Mouse (Mus musculus) thymus, adult 2 months (tissue): ENCODE data around the gene Olfr287. TPM values are rescaled to one million over a fixed set of nuclear protein-coding genes. Genes with fewer than 3 reads are reported as not detected.

Experiments used
- DNase-seq: peaks from one replicate; pipeline ENCODE4 v3.0.0; 2021
- H3K27ac ChIP-seq: fragments of 200-500 bp; 2 replicates; pipeline ENCODE4 v1.5.1; 2012; ENCODE audit warnings: low read length, control low read depth; ENCODE audit not compliant: control insufficient read depth, insufficient read depth
- H3K27me3 ChIP-seq: fragments of 200-500 bp; 2 replicates; pipeline ENCODE4 v1.6.1; 2012; ENCODE audit warnings: mild to moderate bottlenecking, low read length, moderate library complexity, mixed read lengths; ENCODE audit not compliant: control insufficient read depth, insufficient read depth
- H3K36me3 ChIP-seq: fragments of 200-500 bp; 2 replicates; pipeline ENCODE4 v1.6.1; 2012; ENCODE audit warnings: mild to moderate bottlenecking, low read length, moderate library complexity; ENCODE audit not compliant: control insufficient read depth, insufficient read depth
- H3K4me1 ChIP-seq: fragments of 200-500 bp; replicated peaks from 2 replicates; pipeline ENCODE4 v1.6.1; 2012; ENCODE audit warnings: low read length; ENCODE audit not compliant: control insufficient read depth, insufficient read depth
- H3K4me3 ChIP-seq: fragments of 200-500 bp; 2 replicates; pipeline ENCODE4 v1.5.1; 2012; ENCODE audit warnings: mild to moderate bottlenecking, low read length, control low read depth, moderate library complexity; ENCODE audit not compliant: control insufficient read depth, insufficient read depth
- CTCF ChIP-seq: fragments of 200-500 bp; IDR thresholded peaks from 2 replicates; pipeline ENCODE4 v1.5.1; 2012; ENCODE audit warnings: mild to moderate bottlenecking, control low read depth, low read length, moderate library complexity, borderline replicate concordance; ENCODE audit not compliant: control insufficient read depth, poor library complexity, insufficient read depth; ENCODE audit errors: extremely low read depth
- POLR2A ChIP-seq: fragments of 200-500 bp; IDR thresholded peaks from 2 replicates; pipeline ENCODE4 v1.6.1; 2012; ENCODE audit warnings: mild to moderate bottlenecking, low read length, control low read depth, moderate library complexity; ENCODE audit not compliant: control insufficient read depth, poor library complexity, insufficient read depth; ENCODE audit errors: extremely low read depth
- WGBS: fragments of 180-500 bp; shearing (Covaris S2); methylation state at CpG from one replicate; pipeline ENCODE4 v1.1.7; 2018; 5-methylcytosine and 5-hydroxymethylcytosine counted together
- polyA plus RNA-seq: library from polyadenylated mRNA; depleted of rRNA; stranded (reverse); fragments of >200 nt; gene quantifications from 2 replicates; pipeline ENCODE4 v1.2.3, GENCODE M21; 2012

The Olfr287 gene
- polyA plus RNA-seq, 1 experiment: 0.22 TPM

DNA sequence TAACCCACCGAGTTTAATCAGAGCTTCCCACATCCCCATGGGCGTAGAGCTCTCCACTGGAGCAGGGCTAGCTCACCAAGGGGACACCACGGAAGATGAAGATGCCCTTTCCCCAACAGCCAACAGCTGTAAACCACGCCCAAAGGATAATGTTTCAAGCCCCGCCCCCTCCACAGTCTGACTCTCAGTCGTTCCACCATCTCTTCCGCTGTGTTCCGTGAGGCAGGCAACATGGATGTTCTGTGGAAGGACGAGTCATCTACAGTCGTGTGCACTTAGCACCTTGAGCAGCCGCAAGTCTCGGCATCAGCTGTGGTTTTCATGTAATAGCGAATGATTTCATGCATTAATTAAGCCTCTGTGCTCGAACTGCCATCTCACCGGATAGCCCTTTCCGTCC, 4.8 kb upstream of the Olfr287 start:
- no peak overlapping the region for H3K27ac ChIP-seq
- 56% methylated on average over 16 of the region's 16 CpGs for WGBS
- no peaks in the 10 kb centered on the region for H3K36me3 ChIP-seq
- no peak overlapping the region for H3K4me3 ChIP-seq
- no peaks in the 10 kb centered on the region for H3K27me3 ChIP-seq
- no peak for DNase-seq
- no peaks in the 10 kb centered on the region for H3K4me1 ChIP-seq
- TF ChIP-seq CTCF: no peak
- TF ChIP-seq POLR2A: no peak

GRCm38 (mm10) chr15:98222377-98222776, 1.5 kb upstream of the Olfr287 start:
- Histone ChIP-seq H3K27me3 (no peaks in the 10 kb centered on the region), H3K27ac (no peak overlapping the region), H3K36me3 (no peaks in the 10 kb centered on the region), H3K4me3 (no peak overlapping the region), H3K4me1 (no peaks in the 10 kb centered on the region)
- DNase-seq: no peak
- TF ChIP-seq CTCF (no peak), POLR2A (no peak)

DNA sequence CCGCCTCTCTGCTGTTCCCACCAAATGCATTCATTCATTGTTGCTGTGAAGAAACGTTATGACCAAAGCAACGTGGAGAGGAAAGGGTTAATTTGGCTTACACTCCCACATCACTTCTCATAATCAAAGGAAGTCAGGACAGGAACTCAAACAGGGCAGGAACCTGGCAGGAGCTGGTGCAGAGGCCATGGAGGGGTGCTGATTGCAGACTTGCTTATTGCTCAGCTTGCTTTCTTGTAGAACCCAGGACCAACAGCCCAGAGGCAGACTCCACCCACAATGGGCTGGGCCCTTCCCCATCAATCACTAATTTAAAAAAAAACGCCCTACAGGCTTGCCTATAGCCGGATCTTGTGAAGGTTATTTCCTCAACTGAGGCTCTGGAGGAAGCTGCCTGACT, 6.7 kb downstream of the Olfr287 start:
- 56% methylated on average over 5 of the region's 5 CpGs for WGBS
- Histone ChIP-seq H3K27me3 (no peaks in the 10 kb centered on the region), H3K27ac (no peak overlapping the region), H3K36me3 (no peaks in the 10 kb centered on the region), H3K4me3 (no peak overlapping the region), H3K4me1 (no peaks in the 10 kb centered on the region)
- DNase-seq: no peak
- TF ChIP-seq CTCF (no peak), POLR2A (no peak)

GRCm38 (mm10) chr15:98213336-98213870, 7.5 kb downstream of the Olfr287 start:
- Histone ChIP-seq H3K4me1 (no peaks in the 10 kb centered on the region), H3K27ac (no peak overlapping the region), H3K36me3 (no peaks in the 10 kb centered on the region), H3K27me3 (no peaks in the 10 kb centered on the region), H3K4me3 (no peak overlapping the region)
- TF ChIP-seq POLR2A (no peak), CTCF (no peak)
- no peak for DNase-seq
- WGBS: 59% methylated on average over 5 of the region's 5 CpGs

GRCm38 (mm10) chr15:98209676-98210075, 11.2 kb downstream of the Olfr287 start:
- 76% methylated on average over 7 of the region's 7 CpGs for WGBS
- Histone ChIP-seq H3K27ac (no peak overlapping the region), H3K4me1 (no peaks in the 10 kb centered on the region), H3K4me3 (no peak overlapping the region), H3K27me3 (no peaks in the 10 kb centered on the region), H3K36me3 (no peaks in the 10 kb centered on the region)
- TF ChIP-seq CTCF: no peak
- TF ChIP-seq POLR2A: no peak
- DNase-seq: no peak

- no peak for DNase-seq
- Histone ChIP-seq H3K27ac (no peak within 1 kb of the TSS), H3K4me1 (no peaks in the 10 kb centered on the region), H3K36me3 (no peaks in the 10 kb centered on the region), H3K27me3 (no peaks in the 10 kb centered on the region), H3K4me3 (no peak within 1 kb of the TSS)
- WGBS: 62% methylated on average over 3 of the region's 3 CpGs
- TF ChIP-seq POLR2A (no peak), CTCF (no peak)
Measured at GRCm38 (mm10) chr15:98195442-98195841, 25.4 kb downstream of the Olfr287 start, which contains the start of gene Olfr288. Gene Olfr288, minus strand, starts transcription at chr15:98195542.

- no peak for TF ChIP-seq CTCF
- no peak for TF ChIP-seq POLR2A
- Histone ChIP-seq H3K36me3 (no peaks in the 10 kb centered on the region), H3K27ac (no peak overlapping the region), H3K27me3 (peaks cover 8% of the 10 kb centered on the region), H3K4me1 (peaks cover 5% of the 10 kb centered on the region; the same call in 1 of the 2 replicates), H3K4me3 (no peak overlapping the region)
- WGBS: 64% methylated on average over 4 of the region's 4 CpGs
- no peak for DNase-seq
Measured at GRCm38 (mm10) chr15:98184456-98184855, 36.4 kb downstream of the Olfr287 start.
